Mouse (Mus musculus) heart, postnatal 0 days (tissue): Measurements from ENCODE around the gene Pstpip1. TPM values are rescaled to one million over a fixed set of nuclear protein-coding genes. Genes with fewer than 3 reads are reported as not detected.

Experiments
- ATAC-seq: fragments of 200-750 bp; cut with Nextera tagmentation; 2 replicates; pipeline ENCODE4 v1.8.0; 2017; ENCODE audit warnings: low read depth, moderate number of reproducible peaks, moderate library complexity; ENCODE audit not compliant: insufficient read depth
- DNase-seq: peaks from one replicate; pipeline ENCODE4 v3.0.0-alpha.2; 2016; ENCODE audit warnings: low spot score
- H3K27ac ChIP-seq: fragments of 300-500 bp; sonication (generic); 2 replicates; pipeline ENCODE4 v1.5.1; 2014; ENCODE audit warnings: low read depth, mild to moderate bottlenecking
- H3K27me3 ChIP-seq: fragments of 300-500 bp; sonication (generic); 2 replicates; pipeline ENCODE4 v1.6.1; 2014; ENCODE audit warnings: low read length, mixed read lengths; ENCODE audit not compliant: control insufficient read depth, insufficient read depth
- H3K36me3 ChIP-seq: fragments of 300-500 bp; sonication (generic); replicated peaks from 2 replicates; pipeline ENCODE4 v1.6.1; 2014; ENCODE audit warnings: low read length, mixed read lengths; ENCODE audit not compliant: control insufficient read depth, insufficient read depth
- H3K4me1 ChIP-seq: fragments of 300-500 bp; sonication (generic); 2 replicates; pipeline ENCODE4 v1.6.1; 2014; ENCODE audit warnings: antibody characterized with exemption; ENCODE audit not compliant: control insufficient read depth, insufficient read depth
- H3K4me2 ChIP-seq: fragments of 300-500 bp; sonication (generic); 2 replicates; pipeline ENCODE4 v1.6.1; 2014; ENCODE audit warnings: low read depth, mild to moderate bottlenecking, low read length, moderate library complexity
- H3K4me3 ChIP-seq: fragments of 300-500 bp; sonication (generic); 2 replicates; pipeline ENCODE4 v1.5.1; 2014; ENCODE audit warnings: low read depth, low read length
- H3K9ac ChIP-seq: fragments of 300-500 bp; sonication (generic); replicated peaks from 2 replicates; pipeline ENCODE4 v1.6.1; 2014; ENCODE audit warnings: low read depth, low read length, mixed read lengths
- H3K9me3 ChIP-seq: fragments of 300-500 bp; sonication (generic); replicated peaks from 2 replicates; pipeline ENCODE4 v1.6.1; 2016; ENCODE audit warnings: low read length; ENCODE audit not compliant: control insufficient read depth
- CTCF ChIP-seq: IDR thresholded peaks from 2 replicates; pipeline ENCODE4 v1.5.1; 2016; ENCODE audit warnings: antibody characterized with exemption, control low read depth, low read depth
- EP300 ChIP-seq: IDR thresholded peaks from 2 replicates; pipeline ENCODE4 v1.6.1; 2016; ENCODE audit warnings: antibody characterized with exemption, low read depth
- WGBS: fragments of 180-500 bp; shearing (Covaris S2); extraction: QIAGEN DNeasy Blood & Tissue Kit; methylation state at CpG from one replicate; pipeline ENCODE4 v1.1.7; 2014; 5-methylcytosine and 5-hydroxymethylcytosine counted together
- polyA plus RNA-seq: library from polyadenylated mRNA; unstranded; fragments of >200 nt; fragmentation: Nextera tagmentation; extraction: Ambion mirVana; gene quantifications from 2 replicates; pipeline ENCODE4 v1.2.1, GENCODE M21; 2015
- total RNA-seq: library from RNA; depleted of rRNA; stranded (reverse); fragments of >200 nt; gene quantifications from 2 replicates; pipeline ENCODE4 v1.2.3, GENCODE M21; 2014; ENCODE audit warnings: low replicate concordance

Pstpip1 gene
- total and polyA plus RNA-seq, 2 experiments from 2014 or later = 1.4 to 2.9 TPM

DNA sequence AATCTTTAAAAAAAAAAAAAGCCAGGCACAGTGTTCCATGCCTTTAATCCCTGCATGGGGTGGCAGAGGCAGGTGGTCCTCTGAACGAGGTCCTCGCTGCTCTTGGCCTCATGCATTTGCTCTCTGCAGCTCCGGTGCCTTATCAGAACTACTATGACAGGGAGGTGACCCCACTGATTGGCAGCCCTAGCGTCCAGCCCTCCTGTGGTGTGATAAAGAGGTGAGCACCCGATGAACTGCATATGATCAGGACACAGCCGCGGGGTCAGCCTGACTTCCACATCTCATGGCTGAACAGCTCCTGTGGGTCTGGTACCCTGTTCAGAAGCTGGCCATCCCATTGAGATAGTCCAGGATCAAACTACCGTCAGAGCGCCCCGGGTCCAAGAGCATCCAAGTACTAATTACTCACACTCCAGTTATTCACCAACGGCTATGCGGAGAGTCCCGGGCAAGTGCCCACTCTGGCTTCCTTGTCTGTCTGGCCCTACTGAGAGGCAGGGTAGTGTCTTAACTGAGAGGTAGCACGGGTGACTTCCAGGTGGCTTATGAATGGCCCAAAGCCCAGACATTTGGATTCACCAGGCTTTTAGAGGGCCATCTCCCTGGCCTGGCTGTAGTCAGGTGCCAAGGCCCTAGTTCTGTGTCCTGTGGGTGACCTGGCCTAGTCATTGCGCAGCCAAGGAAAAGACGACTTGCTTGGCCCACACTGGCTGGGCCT, 36.9 kb downstream of the Pstpip1 start:
- DNase-seq = no peak
- Histone ChIP-seq H3K27me3 (no peaks in the 10 kb centered on the region), H3K4me1 (peaks cover 16% of the 10 kb centered on the region), H3K36me3 (peaks cover 19% of the 10 kb centered on the region), H3K9me3 (no peaks in the 10 kb centered on the region), H3K4me2 (no peak overlapping the region), H3K9ac (no peak overlapping the region), H3K4me3 (no peak overlapping the region), H3K27ac (no peak overlapping the region)
- TF ChIP-seq CTCF = no peak
- TF ChIP-seq EP300 = no peak
- 50% methylated on average over 16 of the region's 16 CpGs for WGBS
- no peak for ATAC-seq

DNA sequence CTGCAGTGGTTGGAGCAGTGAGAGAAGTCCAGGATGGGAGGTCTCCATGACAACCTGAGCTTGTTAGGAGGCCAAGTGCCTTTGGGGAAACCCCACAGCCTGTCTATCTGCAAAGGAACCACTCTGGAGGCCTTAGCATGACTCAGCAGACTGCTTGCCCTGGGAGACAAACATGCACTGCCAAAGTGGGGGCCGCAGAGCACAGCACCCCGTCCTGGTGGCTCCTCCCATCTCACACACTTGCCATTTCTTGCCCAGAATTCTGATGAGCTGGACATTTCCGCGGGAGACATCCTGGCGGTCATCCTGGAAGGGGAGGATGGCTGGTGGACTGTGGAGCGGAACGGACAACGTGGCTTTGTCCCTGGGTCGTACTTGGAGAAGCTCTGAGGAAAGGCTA, 38.6 kb downstream of the Pstpip1 start:
- Histone ChIP-seq H3K9ac (no peak overlapping the region), H3K4me1 (peaks cover 23% of the 10 kb centered on the region), H3K4me2 (no peak overlapping the region), H3K27me3 (no peaks in the 10 kb centered on the region), H3K27ac (no peak overlapping the region), H3K36me3 (peaks cover 31% of the 10 kb centered on the region), H3K4me3 (no peak overlapping the region), H3K9me3 (no peaks in the 10 kb centered on the region)
- TF ChIP-seq EP300 = no peak
- no peak for TF ChIP-seq CTCF
- ATAC-seq (no peak), DNase-seq (no peak)
- WGBS = 74% methylated on average over 9 of the region's 9 CpGs

DNA sequence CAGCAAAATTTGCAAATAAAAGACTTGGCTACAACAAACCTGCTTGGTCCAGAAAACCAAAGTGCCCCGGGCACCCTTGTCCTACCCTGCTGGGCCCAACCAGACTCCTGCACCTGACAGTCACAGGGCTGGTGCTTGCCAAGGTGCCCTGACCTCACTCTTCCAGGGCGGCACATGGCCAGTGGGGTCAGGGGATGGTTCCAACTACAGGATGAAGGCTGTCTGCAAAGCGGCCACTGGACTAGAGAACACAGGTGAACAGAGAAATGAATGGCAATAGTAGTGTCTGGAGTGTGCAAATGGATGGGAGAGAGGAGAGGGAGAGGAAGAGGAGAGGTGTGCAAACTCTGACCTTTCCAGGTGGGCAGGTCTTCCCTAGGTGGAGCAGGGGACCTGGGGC, 40.2 kb downstream of the Pstpip1 start:
- H3K9ac ChIP-seq = no peak overlapping the region
- ATAC-seq (no peak), DNase-seq (no peak)
- TF ChIP-seq CTCF (no peak), EP300 (no peak)
- peaks cover 46% of the 10 kb centered on the region for H3K36me3 ChIP-seq
- H3K4me1 ChIP-seq = peaks cover 39% of the 10 kb centered on the region
- no peaks in the 10 kb centered on the region for H3K27me3 ChIP-seq
- 88% methylated on average over 3 of the region's 3 CpGs for WGBS
- H3K27ac ChIP-seq = peak overlapping the region; percentile 6; the same call in 1 of the 2 replicates
- no peaks in the 10 kb centered on the region for H3K9me3 ChIP-seq
- no peak overlapping the region for H3K4me2 ChIP-seq
- H3K4me3 ChIP-seq = no peak overlapping the region

DNA sequence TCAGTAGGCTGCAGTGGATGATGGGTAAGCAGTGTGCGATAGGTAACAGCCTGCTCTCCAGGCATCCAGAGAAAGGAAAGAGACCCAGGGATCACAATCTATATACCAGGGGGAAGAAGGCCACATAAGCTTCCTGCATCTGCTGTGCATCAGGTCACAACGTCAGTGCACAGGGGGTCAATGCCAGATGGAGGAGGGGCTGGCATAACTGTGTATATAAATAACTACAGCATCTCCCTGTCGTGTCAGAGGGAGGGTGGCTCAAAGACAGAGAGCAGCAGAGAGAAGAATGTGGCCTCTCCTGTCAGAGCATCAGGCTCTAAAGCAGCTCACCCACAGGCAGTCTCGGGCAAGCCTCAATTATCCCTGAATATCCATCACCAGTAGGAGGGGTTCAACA, 40.8 kb downstream of the Pstpip1 start:
- no peak overlapping the region for H3K4me3 ChIP-seq
- TF ChIP-seq EP300 = no peak
- TF ChIP-seq CTCF = 0 out of 2 replicates have a peak, but pooled peaks have one; percentile 5
- H3K9me3 ChIP-seq = no peaks in the 10 kb centered on the region
- H3K9ac ChIP-seq = no peak overlapping the region
- H3K4me2 ChIP-seq = no peak overlapping the region
- ATAC-seq (peak; percentile 64), DNase-seq (peak; percentile 60)
- peaks cover 41% of the 10 kb centered on the region for H3K4me1 ChIP-seq
- no peaks in the 10 kb centered on the region for H3K27me3 ChIP-seq
- peak overlapping the region; percentile 67; the same call in 1 of the 2 replicates for H3K27ac ChIP-seq
- WGBS = 28% methylated on average over 4 of the region's 4 CpGs
- peaks cover 52% of the 10 kb centered on the region for H3K36me3 ChIP-seq

DNA sequence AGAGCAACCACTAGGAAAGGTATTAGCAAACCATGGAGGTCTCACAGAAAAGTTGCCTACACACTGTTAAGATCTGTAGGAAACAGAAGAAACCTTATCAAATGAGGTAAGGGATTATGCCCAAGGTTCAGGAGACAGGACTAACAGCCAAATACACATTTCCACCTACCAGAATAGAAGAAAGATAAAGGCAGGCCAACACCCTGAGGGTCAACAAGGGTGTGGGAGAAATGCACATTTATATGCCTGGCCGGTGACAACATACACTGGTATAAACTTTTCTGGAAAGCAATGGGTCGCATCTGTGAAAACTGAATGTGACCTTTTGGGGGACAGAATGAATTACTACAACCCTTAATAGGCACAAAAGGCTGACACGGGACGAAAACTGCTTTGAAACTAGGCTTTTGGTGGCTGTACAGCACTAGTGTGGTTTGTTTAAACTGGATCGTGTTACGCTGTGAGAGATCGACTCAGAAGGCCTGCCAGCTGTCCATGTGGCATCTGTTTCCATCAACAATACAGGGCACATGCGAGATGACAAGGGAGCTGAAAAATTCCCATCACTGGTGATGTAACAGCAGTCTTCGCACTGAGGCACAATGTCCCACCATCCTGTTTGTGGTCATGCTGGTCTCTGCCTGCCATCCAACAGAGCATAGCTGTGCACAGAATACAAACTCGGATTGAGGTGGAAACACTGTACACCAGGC, 42.2 kb downstream of the Pstpip1 start:
- Histone ChIP-seq H3K9ac (no peak overlapping the region), H3K4me1 (peaks cover 41% of the 10 kb centered on the region), H3K27me3 (no peaks in the 10 kb centered on the region), H3K4me3 (no peak overlapping the region), H3K9me3 (no peaks in the 10 kb centered on the region), H3K27ac (peak overlapping the region; percentile 67), H3K36me3 (peaks cover 67% of the 10 kb centered on the region), H3K4me2 (no peak overlapping the region)
- 58% methylated on average over 10 of the region's 10 CpGs for WGBS
- TF ChIP-seq EP300 = no peak
- TF ChIP-seq CTCF = no peak
- DNase-seq (no peak), ATAC-seq (no peak)
